Mouse (Mus musculus) CD4-positive, CD25-positive, alpha-beta regulatory T cell, adult 4 months (primary cell): ENCODE results near the gene Thsd4. TPM values are rescaled to one million over a fixed set of nuclear protein-coding genes. Genes with fewer than 3 reads are reported as not detected.

ENCODE experiments used
- ATAC-seq: one replicate; pipeline ENCODE4 v1.8.0; 2017
- polyA plus RNA-seq, 2 experiments: library from polyadenylated mRNA; unstranded; fragments of 100-300 nt; shearing (Covaris generic); gene quantifications; one replicate each; pipeline ENCODE4 v1.2.1; 2017

The Thsd4 gene
- polyA plus RNA-seq, 2 experiments from 2014 or later = not detected

DNA sequence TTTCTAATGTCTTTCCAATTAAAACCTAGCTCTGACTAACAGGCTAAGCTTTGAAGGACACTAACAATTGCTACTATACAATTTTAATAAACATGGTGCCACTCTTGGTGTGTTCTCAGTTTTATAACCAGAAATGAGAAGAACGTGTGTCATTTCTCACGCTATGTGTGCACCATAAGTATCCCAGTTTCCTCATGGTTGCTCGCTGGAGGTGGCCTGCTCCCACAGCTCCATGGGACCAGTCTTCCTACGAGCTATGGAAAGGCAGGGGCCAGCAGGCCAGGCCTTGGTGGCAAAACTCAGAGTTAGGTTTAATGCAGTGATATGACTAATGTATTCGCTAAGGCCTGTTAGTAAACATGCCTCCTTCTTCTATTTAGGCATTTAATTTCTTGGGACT is 468.7 kb downstream of the Thsd4 start:
- no peak for ATAC-seq

DNA sequence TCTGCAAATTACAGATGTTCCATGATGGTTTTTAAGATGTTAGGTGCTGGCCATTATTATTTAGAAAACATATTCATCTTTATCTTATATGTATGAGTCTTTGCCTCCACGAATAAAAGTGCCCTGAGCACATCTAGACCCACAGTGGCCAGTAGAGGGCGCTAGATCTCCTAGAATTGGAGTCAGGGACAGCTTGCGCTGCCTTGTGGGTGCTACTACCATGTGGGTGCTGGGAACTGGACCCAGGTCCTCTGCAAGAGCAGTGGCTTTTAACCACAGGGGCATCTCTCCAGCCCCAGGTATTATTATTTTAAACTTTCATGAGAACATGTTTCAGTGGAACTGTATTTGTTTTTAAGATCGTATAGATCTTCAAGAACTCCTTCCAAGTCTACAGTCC is 469.4 kb downstream of the Thsd4 start:
- ATAC-seq = no peak

DNA sequence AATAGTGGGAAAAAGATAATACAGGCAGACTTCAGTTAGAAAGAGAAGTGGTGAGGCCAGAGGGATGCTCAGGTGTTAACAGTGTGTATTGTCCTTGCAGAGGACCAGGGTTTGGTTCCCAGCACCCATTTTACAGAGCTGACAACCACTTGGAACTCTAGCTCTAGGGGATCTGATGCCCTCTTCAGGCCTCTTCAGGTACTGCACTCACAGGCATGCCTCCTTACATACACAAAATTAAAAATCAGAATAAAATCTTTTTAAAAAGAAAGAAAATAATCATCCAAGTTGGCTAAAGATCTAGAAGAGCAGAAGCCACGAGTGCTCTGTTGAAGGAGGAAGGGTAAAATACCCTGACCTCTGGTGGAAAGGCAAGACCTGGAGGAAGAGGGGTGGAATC is 478.7 kb downstream of the Thsd4 start:
- no peak for ATAC-seq

DNA sequence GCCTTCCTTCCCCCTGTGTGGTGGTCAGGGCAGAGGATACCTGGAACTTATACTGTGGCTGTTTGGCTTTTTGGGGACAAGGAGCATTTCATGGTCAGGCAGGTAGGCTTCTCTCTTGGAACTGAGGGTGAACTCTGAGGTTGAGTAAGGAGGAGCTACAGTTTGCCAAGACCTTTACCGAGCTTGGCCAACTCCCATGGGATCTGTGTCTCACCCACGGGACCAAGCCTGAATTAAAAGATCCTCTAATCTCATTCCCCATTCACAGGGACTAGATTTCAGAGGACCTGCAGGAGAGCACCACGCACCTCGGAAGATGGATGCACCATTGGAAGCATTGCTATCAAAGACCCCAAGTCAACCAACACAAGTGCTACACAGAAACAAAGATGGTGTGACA is 487.0 kb downstream of the Thsd4 start:
- ATAC-seq = no peak

DNA sequence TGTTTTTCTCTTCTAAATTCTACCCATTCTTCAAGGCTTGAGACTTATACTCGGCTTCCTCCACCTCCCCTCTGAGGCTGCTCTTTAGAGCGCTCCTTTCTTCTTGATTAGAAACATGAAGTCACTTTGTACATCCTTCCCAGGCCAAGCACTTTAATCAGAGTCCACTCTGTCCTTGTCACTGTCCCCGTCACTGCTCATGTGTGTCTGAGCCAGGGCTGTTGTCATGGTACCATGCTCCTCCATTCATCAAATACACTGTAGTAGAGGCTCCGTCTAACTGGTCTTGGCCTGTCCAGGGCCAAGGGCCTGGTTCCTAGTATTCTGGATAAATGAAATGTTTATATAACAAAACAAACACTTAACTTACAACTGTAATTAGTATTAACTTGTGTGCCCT is 494.6 kb downstream of the Thsd4 start:
- ATAC-seq = no peak

DNA sequence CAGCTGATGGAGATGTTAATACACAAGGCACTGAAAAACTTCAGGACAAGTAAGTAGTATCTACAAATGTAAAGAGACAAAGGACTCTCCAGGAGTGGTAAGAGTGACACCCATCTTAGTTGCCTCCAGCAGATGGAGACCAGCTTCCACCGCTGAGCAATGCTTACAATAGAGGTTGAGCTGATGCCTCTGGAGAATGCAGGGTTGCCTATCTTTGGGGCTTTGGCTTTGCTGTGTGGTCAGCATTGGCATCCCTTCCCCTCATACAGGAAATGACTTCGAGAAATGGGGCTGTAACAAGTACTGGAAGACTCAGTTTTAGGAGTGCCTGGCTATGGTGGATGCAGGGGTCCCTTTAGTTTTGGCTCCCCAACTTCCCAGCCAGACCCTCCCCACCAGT is 495.1 kb downstream of the Thsd4 start:
- no peak for ATAC-seq

DNA sequence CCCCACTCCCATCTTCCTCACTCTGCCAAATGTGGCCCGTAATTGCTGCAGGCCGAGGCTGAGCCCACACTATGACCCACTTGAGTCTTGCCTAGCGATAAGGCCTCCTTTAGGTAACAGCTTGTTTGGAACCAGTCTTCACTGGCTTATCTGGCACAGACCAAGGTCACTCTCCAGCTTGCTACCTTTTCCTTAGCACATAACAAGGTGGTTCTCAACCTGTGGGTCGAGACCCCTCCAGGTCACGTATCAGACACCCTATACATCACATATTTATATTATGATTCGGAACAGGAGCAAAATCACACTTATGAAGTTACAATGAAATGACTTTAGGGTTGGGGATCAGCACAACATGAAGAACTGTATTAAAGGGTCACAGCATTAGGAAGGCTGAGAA is 495.9 kb downstream of the Thsd4 start:
- no peak for ATAC-seq

DNA sequence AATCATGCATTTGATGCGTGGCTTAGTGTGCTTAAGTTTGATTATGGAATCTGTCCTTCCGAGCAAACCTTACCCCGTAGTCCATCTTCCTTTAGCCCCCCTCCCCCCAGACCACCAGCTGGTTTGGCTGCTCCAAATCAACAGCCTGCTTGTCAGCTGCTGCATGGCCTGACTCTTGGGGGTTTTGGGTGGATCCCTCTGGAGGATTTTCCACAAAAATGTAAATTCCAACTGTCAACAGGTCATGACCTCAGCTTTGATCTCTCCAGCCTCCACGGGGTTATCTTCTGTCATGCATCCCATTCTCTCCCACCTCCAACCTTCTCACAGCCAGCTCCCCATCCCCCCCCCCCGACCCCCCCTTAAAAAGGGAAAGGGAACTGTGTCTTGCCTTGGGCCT is 496.9 kb downstream of the Thsd4 start:
- no peak for ATAC-seq

DNA sequence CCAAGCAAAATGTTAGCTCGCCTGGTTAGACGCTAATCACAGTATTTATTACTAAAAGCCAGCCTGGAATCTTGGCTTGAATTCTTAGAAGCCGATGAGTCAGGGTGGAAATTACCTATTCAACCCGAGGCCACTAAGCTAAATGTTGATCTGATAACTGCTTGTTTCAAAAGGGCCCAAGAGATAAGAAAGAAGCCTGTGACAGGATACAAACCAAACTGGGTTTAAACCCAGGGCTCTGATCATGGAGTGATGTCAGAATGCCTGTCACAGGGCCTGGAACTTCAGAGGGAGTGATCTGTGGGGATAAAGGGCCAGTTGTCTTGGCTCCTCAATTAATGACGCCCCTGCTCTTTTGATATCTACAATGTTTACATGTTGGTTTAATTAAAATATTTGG is 497.3 kb downstream of the Thsd4 start:
- no peak for ATAC-seq

DNA sequence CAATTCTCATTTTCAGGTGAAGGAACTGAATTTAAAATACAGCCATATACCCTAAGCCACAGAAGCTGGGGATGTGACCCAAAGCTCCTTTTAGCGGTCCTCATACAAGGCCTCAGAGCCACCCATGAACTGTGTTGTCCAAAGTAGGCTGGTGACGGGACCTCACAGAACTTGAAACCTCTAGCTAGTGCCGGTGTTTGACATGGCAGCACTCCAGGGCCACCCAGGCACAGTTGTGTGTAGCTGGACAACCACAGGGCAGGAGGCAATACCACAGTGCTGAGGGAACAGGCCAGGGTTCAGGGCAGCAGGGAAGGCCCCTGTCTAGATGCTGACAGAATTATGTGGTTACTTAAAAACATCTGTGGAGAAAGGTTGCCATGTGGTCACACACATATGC is 499.5 kb downstream of the Thsd4 start:
- no peak for ATAC-seq

DNA sequence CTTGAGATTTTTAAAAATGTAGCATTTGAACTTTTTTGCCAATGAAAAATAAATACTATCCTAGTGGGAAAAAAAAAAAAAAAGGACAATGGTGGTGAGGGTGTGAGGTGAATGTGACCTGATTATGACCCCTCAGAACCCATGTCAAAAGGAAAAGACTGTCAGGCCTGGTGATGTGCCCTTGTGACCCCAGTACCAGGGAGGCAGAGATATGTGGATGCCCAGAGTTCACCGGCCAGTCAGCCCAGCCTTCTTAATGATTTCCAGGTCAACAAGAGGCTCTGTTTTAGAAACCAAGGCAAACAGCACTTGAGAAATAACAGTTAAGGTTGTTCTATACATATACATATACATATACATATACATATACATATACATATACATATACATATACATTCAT is 501.4 kb downstream of the Thsd4 start:
- ATAC-seq = no peak

DNA sequence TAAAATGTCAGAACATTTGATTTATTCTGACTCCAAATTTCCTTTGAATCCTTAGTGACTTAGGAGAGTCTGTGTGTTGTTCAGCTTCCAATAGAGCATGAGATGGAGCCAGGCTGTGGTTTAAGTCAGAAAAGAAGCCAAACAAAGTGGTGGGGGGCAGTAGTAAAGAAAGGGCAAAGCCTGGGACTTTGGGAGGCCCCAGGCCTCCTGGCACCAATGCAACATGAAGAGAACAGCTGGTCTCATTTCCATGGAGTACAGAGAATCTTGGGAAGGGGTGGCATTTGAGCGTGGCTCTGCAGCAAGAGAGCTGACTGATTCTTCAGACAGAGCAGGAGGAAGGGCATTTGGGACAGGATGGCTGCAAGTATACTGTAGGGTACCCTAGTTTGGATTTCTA is 511.6 kb downstream of the Thsd4 start:
- ATAC-seq = no peak

DNA sequence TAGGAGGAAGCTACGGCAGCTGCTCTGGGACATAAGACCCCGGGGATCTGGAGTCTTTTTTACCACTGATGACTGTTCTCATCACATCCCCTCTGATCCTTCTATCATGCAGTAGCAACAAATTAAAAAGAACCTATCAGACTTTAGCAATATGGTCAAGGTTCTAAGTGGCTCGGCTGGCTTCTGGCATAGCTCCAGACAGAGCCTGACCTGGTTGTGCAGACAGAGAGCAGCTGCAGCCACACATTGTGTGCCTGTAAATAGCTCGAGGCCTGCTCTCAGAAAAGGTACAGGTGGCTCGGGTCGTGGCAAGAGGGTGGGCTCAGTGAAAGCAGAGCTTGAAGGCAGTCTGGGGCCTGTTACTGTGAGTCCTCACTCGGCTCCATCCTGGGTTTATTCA is 512.9 kb downstream of the Thsd4 start:
- no peak for ATAC-seq

DNA sequence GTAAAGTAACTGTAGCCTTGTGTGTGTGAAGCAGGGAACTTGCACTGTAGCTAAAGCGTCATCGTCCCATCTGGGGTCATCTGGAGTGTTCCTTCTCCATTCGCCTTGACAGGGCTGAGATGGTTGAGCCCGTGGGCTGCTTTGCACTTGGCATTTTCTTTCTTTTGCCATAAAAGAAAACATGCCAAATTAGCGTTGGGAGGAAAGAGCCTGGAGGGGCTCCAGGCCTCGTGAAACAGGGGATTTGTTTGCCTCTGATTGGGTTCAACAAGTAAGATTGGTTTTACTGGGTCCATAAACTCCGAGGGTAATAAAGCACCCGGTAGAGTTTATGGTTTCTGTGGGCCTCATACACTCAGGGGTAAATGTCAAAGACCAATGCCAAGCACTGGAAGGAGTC is 519.5 kb downstream of the Thsd4 start:
- no peak for ATAC-seq

DNA sequence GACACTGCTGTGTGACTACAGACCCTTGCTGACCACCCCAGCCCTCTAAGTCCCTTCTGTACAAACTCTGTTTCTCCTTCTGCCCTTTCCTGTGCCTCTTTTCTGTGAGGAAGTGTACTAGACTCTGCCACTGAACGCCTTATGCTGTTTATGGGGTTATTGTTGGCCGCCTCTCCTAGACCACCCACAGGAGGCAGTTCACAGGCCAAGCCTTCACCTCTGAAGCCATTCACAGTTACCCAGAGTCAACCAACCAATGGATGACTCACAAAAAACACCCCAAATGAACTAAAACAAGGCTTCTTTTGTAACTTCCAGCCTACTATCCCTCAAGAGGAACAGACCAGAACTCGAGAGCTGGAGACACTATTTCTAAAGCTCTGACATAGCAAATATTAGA is 520.4 kb downstream of the Thsd4 start:
- no peak for ATAC-seq

DNA sequence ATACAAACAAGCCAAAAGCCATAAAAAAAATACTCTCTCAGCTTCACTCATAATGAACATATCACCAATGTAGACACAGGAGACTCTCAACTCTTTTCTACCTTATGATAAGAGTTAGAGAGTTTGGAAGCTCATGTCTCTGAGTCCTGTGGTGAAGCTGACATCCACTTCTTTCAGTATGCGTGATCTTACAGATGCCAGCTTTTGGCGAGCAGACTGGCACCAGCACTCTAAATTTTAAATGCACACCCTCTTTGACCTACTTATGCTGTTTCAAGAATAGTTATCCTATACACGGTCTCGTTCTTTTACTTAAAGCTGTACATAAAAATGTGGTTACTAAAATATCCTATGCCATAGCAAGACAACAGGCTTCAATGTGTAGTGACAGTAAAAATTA is 524.1 kb downstream of the Thsd4 start:
- ATAC-seq = no peak

DNA sequence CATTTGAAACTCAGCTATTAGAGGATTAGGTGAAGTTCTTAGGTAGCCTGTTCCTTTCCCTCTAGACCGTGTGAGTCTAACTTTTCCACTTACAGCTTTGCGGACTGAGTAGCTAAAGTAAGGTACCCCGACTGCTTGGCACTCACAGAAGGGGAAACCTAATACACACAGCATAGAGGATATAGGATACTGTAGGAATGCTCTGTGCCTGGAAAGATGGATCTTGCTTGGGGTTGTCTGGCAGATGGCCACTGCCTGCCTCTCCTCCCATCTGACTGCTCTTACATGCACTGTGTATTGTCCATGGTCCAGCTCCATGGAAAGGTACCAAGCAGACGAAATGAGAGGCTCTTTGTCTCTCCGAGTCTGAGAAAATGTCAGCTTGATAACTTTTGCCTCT is 530.4 kb downstream of the Thsd4 start:
- ATAC-seq = no peak

DNA sequence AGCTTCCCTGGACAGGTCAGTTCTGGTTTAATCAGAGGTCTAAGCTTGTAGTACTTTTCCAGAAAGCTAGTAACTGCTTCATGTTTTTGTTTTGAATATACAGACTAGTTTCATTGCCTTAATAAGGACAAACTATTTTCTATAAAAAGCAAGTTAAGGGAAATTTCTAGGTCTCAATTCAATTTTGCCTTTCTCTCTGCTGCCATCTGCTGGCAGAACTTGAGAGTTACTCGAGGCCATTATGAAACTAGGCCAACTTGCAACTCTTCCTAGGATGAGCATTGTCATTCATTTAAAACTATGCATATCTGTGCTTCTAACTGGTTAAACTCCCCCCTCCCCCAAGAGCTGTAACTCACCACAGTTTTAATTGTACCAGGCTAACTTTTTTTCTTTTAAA is 532.0 kb downstream of the Thsd4 start:
- no peak for ATAC-seq

DNA sequence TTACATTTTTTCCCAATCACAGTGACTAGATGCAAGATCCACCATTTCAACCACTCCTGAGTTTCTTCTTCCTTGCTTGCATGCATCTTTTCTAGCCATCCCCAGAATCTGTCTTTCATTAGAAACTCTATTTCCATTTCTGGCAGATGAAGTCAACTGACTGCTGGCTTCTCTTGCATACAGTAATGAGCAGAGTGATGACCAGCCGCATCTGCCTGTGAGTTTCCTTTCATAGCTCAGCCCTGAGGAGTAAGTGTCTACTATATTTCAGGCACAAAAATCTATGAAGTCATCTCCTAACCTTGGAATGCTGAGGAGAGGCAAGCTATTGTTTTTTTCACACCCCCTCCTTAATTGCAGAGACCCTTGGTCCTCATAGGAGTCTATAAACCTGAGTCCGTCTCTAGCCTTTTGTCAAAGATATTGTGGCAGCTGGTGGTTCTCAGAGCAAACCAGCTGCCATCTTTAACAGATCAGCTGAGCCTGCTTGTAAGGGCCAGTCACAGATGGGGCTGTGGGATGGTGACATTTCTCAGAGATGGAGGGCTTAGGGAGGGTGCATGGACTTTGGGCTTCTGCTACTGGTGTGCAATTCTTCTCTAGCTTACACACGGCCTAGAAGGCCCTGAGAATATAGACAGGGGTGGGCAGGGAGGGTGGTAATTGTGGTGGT is 535.8 kb downstream of the Thsd4 start:
- no peak for ATAC-seq

DNA sequence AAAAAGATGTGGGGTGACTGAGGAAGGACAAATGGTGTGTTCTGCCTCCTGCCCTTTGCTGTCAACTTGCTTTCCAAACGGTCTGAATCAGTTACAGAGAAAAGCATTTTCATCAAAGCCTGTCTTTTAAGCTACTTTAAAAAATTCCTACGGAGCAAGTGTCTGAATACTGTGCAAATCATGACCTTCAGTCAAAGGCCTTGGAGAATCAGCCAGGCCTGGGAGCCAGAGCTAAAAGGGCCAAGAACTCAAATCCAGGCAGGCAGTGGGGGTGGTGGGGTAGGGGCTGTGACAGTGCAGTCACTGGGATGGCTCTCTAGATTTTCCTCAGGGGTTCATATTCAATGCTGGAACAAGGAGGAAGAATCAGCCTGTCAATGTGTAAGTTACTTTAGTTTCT is 540.7 kb downstream of the Thsd4 start:
- ATAC-seq = no peak

DNA sequence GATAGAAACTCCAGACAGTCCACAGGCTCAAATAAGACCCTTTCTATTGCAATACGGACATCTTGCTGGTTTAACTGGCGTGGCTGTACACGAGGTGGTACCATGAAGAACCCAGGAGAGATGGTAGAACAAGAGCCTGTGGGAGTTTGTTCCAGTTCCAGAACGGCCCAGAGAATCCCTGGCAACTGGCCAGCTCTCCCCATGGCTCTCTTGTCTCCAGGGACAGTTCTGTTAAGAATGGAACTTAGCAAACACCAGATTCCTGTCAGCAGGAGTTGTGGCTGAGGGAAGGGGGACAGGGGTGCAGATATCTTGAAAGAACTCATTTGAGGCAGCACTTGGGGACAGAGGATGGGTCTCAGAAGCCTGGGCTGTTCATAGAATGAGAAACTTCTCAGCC is 550.6 kb downstream of the Thsd4 start:
- no peak for ATAC-seq

DNA sequence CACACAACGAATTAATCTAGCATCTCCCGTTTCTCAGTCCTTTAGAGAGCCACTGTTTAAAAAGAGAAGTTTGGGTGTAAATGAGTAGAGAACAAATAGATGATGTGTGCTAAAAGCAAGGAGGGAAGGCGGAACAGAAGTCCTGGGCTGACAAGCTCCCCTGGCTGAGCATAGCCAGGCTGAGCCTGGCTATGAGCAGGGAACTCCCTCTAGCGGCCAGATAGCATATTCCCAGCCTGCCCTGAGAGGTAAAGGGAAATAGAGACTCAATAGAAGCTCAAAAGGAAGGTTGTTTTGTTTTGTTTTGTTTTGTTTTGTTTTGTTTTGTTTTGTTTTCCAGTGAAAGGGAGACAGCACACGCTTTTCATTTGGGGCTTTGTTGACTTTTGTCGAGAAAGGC is 552.5 kb downstream of the Thsd4 start:
- ATAC-seq = peak; percentile 84

DNA sequence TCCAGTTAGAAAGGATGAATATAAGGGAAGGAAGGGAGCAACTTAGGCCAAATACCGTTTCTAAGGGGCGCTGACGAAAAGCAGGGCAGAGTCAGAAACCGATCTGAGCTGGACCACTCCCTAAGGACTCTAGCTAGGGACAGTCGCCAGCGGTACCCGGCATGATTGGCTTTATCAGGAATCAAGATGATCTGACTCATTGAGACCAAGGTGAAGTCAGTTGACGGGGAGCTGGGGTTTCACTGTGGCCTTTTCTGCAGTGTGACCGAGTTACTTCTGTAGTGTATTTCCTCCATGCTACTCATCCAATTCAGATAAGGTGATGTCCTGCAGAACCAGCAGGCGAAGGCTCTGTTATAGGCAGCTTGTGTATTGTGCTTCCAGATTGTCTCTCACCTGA is 556.8 kb downstream of the Thsd4 start:
- no peak for ATAC-seq

DNA sequence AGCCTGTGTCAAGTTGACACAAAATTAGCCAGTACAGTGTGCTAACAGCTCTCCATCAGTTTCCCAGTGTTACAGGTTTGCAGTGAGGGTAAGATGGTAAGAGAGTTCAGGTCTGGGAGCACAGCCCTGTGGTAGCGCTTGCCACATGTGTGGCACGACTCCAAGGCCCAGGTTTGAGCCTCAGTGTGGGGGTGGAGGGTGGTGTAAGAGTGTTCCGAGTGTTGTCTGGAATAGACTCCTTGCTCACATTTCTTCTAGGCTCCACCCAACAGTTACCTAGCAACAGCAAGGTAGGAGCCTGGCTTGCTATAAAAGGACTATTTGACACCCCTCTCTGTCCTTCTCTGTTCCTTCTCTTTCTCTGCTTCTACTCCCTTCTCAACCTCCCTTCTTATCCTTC is 557.5 kb downstream of the Thsd4 start:
- no peak for ATAC-seq

DNA sequence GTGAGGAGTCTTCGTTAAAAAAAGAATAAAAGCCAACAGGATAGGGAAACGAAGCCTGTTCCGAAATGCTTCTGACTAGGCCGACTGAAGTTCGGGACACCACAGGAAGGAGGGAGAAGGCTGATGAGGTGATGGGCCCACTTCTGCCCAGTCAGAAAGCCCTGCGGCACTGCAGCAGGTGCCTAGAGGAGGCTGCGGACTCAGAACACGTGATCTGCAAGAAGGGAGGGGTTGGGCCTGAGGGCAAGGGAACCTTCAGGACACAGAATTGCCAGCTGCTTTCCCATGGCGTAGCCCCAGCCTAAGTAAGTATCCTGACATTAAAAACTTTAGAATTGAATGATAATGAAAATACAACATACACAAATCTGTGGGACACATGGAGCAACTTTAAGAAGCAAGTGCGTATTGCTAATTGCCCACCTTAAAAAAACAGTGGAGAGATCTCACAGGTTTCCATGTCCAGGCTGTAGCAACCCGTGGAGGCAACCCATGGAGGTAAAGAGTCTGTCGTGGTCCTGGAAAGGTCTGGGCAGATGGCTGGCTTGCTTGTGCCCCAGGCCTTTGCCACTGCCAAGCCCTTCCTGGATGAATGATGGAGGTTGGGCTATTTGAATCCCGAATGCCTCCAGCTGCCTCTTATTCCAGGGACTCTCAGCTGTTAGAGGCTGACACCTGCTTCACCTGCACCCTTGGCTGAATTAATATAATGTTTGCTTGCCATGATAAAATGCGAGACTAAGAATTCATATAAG is 560.5 kb downstream of the Thsd4 start:
- no peak for ATAC-seq
